Mouse (Mus musculus) adrenal gland, postnatal 36 days (tissue): Measurements from ENCODE around the gene Cep112. TPM values are rescaled to one million over a fixed set of nuclear protein-coding genes. Genes with fewer than 3 reads are reported as not detected.
"Not testable (repeated sequence)": the region's sequence is repeated elsewhere in the genome, so short reads cannot be mapped to it uniquely, and the experiment has no call there.

Experiments used
- DNase-seq, 2 experiments: peaks; one replicate each; pipeline ENCODE4 v3.0.0; 2021; ENCODE audit warnings: mixed read lengths in 1 of 2
- total RNA-seq, 2 experiments: library from RNA; stranded (reverse); gene quantifications; 2 replicates each; pipeline ENCODE4 v1.2.3; 2021

Gene Cep112
- total RNA-seq, 2 experiments from 2014 or later, result 10.5 to 11.3 TPM

DNA sequence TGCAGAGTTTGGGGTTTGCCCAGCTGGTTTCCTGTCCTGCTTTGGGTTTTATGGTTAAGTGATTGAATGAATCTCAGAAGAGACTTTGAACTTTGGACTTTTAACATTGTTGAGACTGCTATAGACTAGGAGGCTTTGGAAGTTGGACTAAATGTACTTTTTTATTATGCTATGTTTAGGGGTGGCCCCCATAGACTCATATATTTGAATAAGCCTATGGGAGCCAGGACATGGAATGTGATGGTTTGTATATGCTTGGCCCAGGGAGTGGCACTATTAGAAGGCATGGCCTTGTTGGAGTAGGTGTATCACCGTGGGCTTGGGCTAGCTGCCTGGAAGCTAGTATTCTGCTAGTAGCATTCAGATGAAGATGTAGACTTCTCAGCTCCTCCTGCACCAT lies 446.3 kb downstream of the Cep112 start:
- DNase-seq, result not testable (repeated sequence)

DNA sequence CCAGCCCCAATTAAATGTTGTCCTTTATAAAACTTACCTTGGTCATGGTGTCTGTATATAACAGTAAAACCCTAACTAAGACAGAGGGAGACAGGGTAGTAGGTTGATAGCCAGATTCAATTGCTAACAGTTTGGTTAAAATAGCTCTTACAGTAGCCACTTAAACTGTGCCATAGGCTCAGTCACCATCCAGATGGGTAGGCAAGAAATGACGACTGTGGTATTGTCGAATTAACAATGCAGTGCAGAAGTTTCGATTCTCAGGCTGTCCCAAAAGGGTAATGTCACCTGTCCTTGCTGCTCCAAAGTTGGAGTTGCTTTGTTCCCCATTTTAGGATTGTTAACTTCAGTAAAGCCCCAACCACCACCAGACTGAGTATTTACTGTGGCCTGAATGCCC lies 446.8 kb downstream of the Cep112 start:
- no peak for DNase-seq

DNA sequence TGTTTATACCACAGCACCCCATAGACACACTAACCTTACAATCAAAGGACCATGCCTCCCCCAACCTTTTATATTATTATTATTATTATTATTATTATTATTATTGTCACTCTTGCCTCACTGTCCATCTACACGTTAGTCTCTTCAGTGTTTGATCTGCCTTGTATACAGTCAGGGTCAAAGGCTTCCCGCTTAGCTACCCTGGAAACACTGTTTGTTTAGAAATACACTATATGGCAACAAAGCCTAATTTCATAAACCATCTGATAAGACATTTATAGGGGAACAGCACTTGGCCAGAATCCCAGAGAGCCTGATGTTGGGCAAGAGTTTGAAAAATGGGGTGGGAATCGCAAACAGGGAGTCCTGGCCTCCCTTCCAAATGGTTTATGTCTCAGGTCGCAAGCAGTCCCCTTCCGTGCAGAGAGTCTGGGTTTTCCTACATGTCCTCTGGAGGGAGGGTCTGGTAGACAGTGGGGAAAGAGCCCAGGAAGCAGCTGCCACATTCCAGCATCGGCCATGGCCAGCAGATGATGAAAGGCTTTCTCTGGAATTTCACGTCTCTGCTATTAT lies 451.7 kb downstream of the Cep112 start:
- DNase-seq, result peak in 1 of 2 experiments; percentile 42

DNA sequence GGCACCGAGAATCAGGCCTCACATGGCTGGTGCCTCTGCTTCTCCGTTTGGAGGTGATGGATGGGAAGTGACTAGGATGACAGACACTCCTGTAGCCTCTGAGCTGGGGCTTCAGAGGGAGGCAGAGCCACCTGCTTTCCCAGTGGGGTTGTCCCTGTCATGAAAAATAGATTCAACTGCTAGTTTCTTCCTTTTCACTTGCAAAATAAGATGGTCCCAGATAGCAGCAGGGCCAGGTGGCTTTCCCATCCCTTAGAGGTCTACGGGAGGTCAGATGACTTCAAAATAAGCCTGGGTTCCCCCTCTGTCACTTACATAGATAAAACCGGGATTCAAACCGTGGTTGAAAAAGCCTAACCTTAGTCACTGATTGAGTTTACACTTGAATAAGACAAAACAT lies 452.5 kb downstream of the Cep112 start:
- no peak for DNase-seq

DNA sequence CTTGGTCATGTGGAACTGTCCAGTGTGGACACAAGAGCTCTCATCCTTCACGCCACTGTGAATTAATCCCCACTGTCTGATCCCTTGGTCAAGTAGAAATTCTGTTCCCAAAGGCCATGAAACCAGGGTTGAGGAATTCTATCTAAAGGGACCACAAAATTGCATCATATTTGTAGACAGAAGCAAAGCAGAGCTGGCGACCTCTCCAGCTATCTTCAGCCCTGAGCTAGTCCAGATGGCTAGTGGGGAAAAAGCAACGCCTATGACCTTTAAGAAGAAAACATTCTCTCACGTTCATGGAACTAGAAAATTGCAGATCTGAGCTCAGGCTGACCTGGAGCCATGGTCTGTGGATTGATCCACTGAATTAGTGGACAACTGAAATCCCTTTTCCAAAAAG lies 455.6 kb downstream of the Cep112 start:
- no peak for DNase-seq

DNA sequence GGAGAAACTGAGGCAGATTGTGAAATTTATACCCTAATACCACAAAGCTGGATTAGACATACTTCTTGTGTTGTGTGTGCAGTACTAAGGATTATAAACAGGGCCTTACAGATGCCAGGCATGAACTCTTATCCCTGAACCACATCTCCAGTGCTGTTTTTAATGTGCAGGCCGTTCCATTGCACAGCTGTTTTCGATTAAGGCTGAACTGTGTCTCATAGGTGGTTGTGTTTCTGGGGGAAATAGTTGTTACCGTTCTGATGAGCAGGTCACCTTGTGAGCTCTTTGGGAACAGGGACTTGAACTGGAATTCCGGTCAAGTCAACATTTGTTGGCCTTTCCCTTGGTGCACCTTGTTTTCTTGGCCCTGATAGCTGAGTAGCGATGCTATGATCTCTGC lies 456.7 kb downstream of the Cep112 start:
- DNase-seq, result no peak

DNA sequence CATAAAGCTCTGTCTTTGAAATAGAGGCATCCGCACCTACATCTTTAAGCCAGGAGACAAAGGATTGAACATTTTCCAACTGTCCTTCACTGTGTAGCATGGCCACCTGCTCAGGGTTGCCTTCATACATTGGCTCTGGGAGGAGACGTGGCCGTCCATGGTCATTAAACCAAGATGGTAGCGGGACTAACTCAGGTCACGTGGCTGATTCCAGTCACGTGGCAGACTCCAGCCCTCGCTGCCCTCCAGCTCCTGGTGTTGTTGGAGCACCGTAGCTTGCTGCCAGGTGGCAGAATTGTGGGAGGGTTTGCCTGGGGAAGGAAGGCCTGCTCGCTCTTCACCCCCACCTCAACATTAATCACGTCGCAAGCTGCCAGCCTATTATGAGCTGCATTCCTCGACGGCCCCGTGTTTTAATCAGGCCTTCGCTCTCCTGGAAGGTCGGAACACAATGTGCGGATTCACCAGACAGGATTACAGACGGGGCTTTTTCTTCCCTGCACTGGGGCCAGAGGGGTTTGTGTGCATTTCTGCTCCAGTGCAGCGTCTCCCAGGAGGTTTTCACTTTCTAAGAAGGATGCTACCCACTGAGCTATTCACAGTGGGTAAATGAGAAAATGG lies 460.4 kb downstream of the Cep112 start:
- no peak for DNase-seq

DNA sequence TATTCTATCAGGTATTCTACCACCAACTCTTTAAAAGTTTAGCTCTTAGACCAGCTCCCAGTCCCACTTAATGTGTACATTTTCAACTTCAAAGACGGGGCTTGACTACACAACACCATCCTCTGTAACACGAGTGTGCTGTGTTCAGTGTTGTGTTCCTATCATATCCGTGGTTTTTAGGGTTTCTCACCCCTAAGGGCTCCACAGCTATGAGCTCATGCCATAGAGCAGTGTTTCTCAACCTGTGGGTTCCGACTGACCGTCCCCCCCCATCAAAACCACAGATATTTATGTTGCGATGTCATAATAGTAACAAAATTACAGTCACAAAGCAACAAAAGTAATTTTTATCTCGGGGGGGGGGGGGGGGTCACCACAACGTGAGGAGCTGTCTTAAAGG lies 461.1 kb downstream of the Cep112 start:
- DNase-seq, result no peak

DNA sequence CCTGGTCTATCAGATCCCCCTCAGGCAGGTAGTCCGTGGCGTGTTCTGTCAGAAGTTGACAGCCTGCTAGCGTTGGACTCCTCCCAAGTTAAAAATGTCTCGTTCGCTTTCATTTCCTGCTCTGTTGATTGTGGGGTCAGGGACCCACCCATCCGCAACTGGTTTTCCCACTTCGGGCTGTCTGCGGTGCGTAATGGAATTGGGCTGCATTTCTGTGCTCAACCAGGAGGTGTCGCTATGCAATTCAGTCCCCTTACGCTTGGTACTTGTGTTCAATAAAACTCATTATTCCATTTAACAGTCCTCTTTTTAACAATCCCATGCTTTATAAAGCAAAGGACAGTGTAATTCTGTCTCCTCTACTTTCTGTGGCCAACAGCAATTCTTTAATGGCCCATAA lies 464.1 kb downstream of the Cep112 start:
- DNase-seq, result no peak

DNA sequence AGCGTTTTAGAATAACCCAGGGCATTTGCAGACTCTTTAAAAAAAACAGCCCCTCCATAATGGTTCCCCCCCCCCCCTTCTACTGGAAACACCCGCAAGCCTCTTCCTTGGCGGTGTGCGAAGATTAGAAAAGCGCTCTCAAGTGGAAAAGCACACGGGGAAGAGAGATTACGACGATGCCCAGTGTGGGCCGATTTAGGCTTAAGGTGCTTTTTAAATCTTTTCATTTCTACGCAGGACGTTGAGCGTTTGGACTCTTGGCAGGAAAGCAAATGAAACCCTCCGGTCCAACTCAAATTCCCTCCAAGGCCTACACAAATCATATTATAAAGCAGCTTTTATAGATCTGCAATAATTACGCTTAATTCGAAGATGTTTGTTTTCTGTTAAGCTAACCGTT lies 465.6 kb downstream of the Cep112 start:
- DNase-seq, result no peak

DNA sequence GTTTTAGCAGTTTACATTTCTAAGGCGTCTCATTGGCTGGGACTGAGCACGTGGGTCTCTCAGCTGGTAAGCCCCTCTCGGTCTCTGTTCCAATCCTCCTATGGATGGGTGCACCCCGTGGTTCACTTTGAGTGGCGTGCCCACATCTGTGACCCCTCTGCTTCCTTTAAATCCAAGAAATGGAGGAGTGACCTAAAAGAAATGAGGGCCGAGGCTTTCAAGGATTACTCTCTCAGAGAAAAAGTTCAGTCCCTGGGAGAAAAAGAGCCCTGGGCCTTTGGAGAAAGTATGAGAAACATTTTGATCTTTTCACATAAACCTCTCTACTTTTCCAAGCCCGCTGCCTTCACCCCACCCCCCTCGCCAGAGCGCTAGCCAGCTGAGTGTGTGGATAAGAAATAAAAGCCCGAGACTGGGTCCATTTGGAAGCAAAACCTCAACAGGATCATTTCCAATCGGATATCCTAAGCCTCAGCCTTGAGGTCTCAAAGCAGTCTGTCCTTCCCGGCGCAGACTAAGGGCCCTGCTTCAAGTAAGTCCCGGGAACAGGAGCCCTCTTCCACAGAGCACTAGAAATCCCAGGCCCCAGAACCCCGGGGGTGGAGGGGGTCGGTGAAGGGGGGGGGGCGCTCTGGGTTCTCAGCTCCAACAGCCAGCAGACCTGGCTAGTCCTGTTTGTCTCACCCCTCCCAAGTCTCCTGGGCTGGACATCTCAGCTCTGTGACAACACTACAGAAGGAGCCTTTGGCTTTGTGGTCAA lies 466.3 kb downstream of the Cep112 start:
- peak; percentile 53 to 74 for DNase-seq

DNA sequence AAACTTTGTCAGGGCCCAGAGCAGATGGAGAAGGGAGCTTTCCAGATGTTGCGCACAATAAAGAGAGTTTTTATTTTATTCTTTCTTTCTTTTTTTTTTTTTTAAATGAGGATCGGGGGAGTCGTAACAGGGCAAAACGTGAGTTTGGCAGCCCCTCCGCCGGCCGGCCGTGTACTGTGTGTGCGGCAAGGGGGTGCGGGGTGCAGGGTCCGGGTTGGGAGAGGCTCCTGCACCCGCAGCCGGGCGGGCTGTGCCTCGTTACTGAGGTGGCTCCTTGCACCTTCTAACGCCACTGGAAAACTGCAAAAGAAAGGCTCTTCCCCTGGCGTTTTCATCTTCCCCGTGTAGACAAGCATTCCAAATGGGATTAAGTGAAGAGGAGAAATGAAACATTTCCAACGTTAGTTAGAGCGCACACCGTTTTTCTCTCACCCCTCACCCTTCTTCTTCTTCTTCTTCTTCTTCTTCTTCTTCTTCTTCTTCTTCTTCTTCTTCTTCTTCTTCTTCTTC lies 466.9 kb downstream of the Cep112 start:
- peak in 1 of 2 experiments; percentile 58 for DNase-seq

DNA sequence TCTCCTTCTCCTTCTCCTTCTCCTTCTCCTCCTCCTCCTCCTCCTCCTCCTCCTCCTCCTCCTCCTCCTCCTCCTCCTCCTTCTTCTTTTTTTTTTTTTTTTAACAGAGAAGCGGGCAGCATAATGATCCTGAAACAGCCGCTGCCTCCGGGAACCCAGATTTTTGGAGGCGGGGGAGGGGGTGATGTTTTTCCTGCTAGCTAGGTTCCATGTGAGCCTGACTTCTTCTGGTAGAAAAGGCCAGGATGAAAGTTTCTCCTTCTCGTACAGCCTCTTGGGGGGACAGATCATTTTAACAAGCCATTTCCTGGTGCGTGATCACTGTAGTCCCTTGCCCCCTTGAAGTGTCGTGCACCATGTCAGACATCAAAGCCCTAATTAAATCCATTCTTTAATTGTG lies 467.4 kb downstream of the Cep112 start:
- peak in 1 of 2 experiments; percentile 20 for DNase-seq

DNA sequence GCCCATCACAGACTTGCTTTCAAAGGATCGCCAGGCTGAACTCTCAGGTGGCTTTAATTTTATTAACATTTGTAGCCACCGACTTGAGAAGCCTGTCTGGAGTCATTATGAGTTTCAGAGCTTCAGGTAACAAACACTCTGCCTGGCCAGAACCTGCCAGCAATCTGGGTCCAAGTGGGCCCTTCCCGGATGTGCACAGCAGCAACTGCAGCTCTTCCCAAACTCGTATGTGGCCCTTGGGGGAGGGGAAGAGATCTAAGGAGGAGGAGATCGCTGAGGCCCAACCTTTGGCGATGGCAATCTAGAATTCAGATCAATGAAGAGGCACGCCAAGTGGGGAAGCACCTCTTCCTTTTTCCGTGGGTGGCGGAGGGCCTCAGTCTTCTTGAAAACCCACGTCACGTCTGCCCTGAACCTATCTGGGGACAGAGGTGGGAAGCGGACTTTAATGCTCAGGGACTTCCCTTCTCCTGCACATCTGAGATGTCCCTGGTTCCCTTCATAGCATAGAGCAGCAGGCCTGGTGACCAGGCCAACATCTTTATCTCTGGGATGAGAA lies 468.3 kb downstream of the Cep112 start:
- DNase-seq, result no peak

DNA sequence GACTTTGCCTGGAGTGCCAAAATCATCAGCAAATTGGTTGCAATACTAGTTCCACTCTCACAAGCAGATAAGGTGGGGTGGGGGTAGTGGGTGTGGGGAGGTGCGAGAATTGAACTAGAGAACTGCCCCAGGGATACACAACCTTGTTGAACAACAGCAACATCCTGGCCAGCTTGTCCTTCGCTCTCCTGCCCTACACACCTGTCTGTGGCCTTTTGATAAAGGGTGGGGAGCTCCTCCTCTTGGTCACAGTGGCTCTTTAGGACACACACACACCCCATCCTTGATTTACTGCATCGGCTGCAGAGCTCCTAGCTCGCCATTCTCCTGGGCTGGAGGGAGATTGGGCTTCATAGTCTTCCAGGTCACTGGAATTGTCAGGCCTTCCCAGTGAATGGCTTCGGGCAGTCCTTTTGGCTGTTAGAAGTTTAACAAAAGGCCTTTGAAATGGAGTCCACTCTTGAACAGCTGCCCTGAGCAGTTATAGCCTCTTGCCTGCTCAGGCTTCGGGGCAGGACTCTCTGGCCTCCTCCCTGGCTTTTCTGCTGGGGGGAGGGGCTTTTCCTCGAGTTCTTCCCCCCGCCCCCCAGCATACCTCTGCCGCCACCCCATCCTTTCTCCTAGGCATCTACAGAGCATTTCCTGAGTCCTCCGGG lies 469.0 kb downstream of the Cep112 start:
- DNase-seq, result no peak

DNA sequence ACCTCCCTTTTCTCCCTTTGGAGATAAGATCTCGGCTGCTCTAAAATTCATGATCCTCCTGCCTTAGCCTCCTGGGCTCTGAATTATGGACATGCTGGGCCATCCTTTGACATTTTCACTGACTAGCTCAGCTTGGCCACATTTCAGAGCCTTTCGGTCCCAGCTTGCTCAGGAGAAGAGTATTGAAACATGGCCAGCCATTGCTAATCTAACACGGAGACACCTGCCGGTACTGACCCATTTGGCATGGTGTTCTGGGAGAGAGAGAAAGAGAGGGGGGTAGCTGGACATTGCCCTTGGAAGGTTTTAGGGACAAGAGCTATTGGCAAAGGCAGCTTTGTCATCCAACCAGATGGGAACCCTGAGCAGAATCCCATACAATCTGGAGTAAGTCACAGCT lies 472.0 kb downstream of the Cep112 start:
- no peak for DNase-seq

DNA sequence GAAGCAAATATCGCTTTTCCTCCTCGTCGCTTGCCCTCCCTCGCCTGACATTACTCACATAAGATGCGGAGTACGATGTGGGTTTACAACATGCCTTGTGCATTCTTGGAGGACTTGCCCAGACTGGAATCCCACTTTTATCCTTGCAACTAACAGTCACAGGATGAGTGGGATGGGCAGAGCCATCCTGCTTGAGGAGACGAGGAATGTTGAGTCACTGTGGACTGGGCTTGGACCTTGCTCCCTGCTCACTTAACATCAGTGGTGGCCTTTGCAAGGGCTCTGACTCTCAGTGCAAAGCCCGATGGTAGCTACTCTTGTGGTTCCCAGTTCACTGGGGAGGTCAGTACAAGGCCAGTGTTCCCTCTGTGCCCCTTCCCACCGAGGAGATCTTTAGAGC lies 473.1 kb downstream of the Cep112 start:
- DNase-seq, result no peak

DNA sequence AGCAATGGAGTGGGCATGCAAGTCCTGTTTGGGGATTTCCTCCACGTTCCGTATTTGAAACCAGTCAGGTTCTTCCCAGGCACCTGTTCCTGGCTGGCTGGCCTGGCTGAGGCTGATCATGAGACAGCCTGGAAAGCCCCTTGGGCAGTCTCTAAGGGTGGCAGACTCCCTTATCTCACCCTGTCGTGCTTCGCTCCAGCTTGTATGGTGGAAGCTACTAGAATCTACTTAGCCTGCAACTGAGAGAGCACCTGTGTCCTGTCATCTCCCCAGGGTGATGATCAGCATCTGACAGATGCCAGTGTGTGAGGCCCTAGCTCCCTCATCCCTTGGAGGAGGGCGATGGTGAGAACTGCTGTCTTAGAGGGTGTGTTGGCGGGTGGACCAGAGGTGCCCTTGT lies 473.5 kb downstream of the Cep112 start:
- DNase-seq, result no peak

DNA sequence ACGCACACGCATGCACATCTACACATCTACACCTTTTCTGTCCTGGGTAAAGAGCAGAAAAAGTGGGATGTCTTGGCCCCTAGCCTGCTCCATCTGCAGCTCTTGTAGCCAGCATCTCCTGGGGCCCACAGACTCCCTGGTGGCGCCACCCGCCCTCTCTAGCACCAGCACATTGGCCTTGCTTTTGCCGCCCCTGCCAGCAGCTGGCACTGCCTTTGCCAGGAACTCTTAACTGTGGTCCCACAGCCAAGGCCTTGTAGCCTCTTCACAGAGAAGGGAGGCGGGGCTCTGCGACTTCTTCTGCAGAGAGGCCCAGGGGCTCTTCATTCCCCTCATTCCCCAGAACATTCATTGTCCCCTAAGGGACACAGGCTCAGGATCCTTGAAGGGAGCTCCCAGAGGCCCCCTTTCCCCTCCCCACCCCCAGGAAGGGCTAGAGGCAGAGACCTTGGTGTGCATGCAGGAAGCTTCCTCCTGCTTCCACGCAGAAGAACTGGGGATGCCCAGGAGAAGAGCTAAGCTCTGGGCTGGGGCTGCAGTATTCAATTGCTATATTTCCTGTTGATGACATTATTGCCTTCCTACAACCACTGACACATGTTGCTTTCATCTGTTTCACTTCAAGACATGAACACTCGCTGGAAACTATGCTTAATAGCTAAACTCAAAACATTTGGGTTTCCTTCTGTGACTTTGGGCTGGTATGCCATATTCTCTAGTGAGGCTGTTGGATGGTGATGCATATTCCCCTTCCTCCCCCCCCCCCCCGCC lies 475.9 kb downstream of the Cep112 start:
- DNase-seq, result peak; percentile 77 to 82

DNA sequence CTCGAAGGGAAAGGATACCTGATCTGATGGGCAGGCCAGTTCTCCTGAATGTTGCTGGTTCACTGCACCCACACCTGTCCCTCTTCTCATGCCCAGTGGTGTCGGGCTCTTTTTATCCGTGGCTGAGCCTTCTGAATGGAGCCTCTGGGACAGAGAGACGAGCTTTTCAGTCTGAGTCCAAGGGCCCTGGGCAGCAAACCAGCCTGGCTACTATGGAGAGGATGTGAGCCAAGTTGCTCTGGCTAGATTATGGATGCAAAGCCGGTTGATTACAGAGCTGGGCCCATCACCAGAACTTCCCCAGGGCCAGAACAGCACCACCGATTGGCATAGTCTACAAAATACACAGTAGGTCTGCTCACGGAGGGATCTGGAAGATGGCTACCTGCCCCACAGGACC lies 476.7 kb downstream of the Cep112 start:
- DNase-seq, result peak in 1 of 2 experiments; percentile 21

DNA sequence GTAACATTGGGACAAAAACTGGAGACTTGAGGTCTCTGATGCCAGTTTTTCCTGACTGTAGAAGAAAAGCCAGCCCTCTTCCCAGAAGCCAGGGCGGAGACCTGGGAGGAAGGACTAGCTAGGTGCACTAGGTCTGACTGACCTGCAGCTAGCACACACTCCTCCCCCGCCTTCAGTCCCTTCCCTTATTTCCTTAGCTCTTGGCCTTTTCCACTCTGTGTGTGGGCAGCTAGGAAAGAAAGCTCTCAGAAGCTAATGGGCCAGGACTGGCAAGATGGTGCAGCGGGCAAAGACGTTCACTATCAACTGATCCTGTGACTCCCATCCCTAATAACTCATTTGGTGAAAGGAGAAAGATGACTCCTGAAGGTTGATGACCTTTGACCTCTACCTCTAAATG lies 477.3 kb downstream of the Cep112 start:
- DNase-seq, result peak in 1 of 2 experiments; percentile 19
